Mouse (Mus musculus) CH12.LX (cell line): ENCODE measurements around the gene Nek5.

ENCODE experiments used
- CTCF ChIP-seq, 2 experiments: IDR thresholded peaks in 1 of 2; conservative IDR thresholded peaks in 1 of 2; 2 replicates each; pipeline ENCODE4 v1.5.1; 2011 to 2012; ENCODE audit warnings: low read depth in 2 of 2, low read length in 2 of 2, improper control_type of control experiment in 1 of 2, inconsistent platforms in 1 of 2, mild to moderate bottlenecking in 1 of 2, moderate library complexity in 1 of 2
- E2F4 ChIP-seq: IDR thresholded peaks from 2 replicates; pipeline ENCODE4 v1.6.1; 2011; ENCODE audit warnings: low read depth, low read length, improper control_type of control experiment; ENCODE audit not compliant: insufficient replicate concordance
- GABPA ChIP-seq: IDR thresholded peaks from 2 replicates; pipeline ENCODE4 v1.6.1; 2012; ENCODE audit warnings: low read depth, low read length, improper control_type of control experiment, inconsistent platforms; ENCODE audit not compliant: insufficient replicate concordance
- MYC ChIP-seq: IDR thresholded peaks from 2 replicates; pipeline ENCODE4 v1.6.1; 2011; ENCODE audit warnings: low read depth, mild to moderate bottlenecking, improper control_type of control experiment, low read length
- POLR2A ChIP-seq: IDR thresholded peaks from 2 replicates; pipeline ENCODE4 v1.6.1; 2011; ENCODE audit warnings: low read depth, mild to moderate bottlenecking, improper control_type of control experiment, low read length
- TCF12 ChIP-seq: IDR thresholded peaks from 2 replicates; pipeline ENCODE4 v1.6.1; 2014; ENCODE audit warnings: low read depth, mild to moderate bottlenecking, inconsistent platforms, low read length, improper control_type of control experiment
- USF2 ChIP-seq: conservative IDR thresholded peaks from 2 replicates; pipeline ENCODE4 v1.6.1; 2011; ENCODE audit warnings: low read depth, low read length, improper control_type of control experiment
- ZMIZ1 ChIP-seq: IDR thresholded peaks from 2 replicates; pipeline ENCODE4 v1.6.1; 2012; ENCODE audit warnings: low read depth, mild to moderate bottlenecking, inconsistent platforms, low read length, improper control_type of control experiment

- TF ChIP-seq POLR2A (no peak), GABPA (no peak), TCF12 (no peak), MYC (no peak), USF2 (no peak), CTCF (conservative IDR thresholded peaks at IDR 0.05 in 1 of 2, IDR thresholded peaks at IDR 0.05 in 1 of 2; ENCODE audit: low read depth in 2 of 2, low read length in 2 of 2) (no peak), E2F4 (no peak), ZMIZ1 (no peak)
These were observed 69.4 kb downstream of the Nek5 start for GRCm38 (mm10) chr8:22055492-22055877.
